In the genomic region with DNA sequence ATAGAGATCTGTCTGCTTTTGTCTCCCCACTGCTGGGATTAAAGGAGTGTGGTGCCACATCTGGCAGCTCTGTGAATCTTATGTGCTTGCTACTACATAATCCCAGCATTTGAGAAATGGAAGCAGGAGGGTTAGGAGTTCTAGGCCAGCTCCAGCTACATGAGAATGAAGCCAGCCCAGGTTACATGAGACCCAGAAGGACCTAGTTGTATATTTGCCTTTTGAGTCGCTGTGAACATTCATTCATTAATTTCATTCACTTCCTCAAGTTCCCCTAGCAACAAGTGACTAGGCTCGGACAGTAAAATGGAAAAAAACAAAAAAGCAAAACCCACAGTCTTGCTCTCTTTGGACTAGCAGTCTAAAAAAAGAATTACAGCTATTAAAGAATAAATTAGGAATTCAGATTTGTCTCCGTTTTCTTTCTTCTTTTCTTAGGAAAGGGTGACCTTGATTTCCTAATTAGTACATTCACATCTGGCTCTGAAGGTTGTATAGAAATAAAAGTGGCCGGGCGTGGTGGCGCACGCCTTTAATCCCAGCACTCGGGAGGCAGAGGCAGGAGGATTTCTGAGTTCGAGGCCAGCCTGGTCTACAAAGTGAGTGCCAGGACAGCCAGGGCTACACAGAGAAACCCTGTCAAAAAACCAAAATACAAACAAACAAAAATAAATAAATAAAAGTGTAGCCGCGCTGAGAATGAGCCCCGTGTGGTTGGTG, we compare ENCODE assay signal across 9 mouse cellular contexts. TPM values are rescaled to one million over a fixed set of nuclear protein-coding genes. Genes with fewer than 3 reads are reported as not detected.
DNase-seq lines count a peak whose midpoint lies in the region; ATAC-seq and TF ChIP-seq lines count a peak whose summit lies in the region.
"Had no signal": no experiment of that assay in that cellular context is flagged by ENCODE, and none has a peak within 500 bp of the region (broad histone marks: within the 10 kb centered on the region; RNA-seq: fewer than 3 reads in every experiment).

No protein-coding gene starts in this region.

- H3K9ac ChIP-seq in heart, embryonic 15.5 days = no peak overlapping the region
- H3K9ac ChIP-seq in hindbrain, embryonic 13.5 days = no peak overlapping the region
- H3K9ac ChIP-seq in midbrain, postnatal 0 days (replicated peaks; ENCODE audit: low read length, poor library complexity, severe bottlenecking) = 0 out of 2 replicates have a peak overlapping the region, but pooled peaks have one; percentile 68

- H3K9me3 ChIP-seq in heart, embryonic 15.5 days (replicated peaks) = no peaks in the 10 kb centered on the region
- no peaks in the 10 kb centered on the region for H3K9me3 ChIP-seq in hindbrain, embryonic 13.5 days
- H3K9me3 ChIP-seq in midbrain, postnatal 0 days (ENCODE audit: low read length) = no peaks in the 10 kb centered on the region

- peak overlapping the region; percentile 66 for H3K4me3 ChIP-seq in heart, embryonic 15.5 days
- H3K4me3 ChIP-seq in hindbrain, embryonic 13.5 days = peak overlapping the region; percentile 65
- H3K4me3 ChIP-seq in midbrain, postnatal 0 days (ENCODE audit: low read depth, low read length) = peak overlapping the region; percentile 59

- peak overlapping the region; percentile 73 for H3K4me2 ChIP-seq in heart, embryonic 15.5 days
- H3K4me2 ChIP-seq in hindbrain, embryonic 13.5 days = peak overlapping the region; percentile 62
- H3K4me2 ChIP-seq in midbrain, postnatal 0 days (ENCODE audit: low read depth, low read length, poor library complexity, severe bottlenecking) = peak overlapping the region; percentile 50

- no peak for DNase-seq in heart, adult 9 months (ENCODE audit: low spot score in 2 of 2)
- peak; percentile 57 for DNase-seq in Muller cell, postnatal 12 days (ENCODE audit: inconsistent ontology term)
- no peak for DNase-seq in midbrain, postnatal 0 days (ENCODE audit: low spot score)
- DNase-seq in right cerebral cortex, postnatal 14 days = no peak
- no peak for DNase-seq in thymus, postnatal 10 days (ENCODE audit: low spot score in 2 of 2)
- no peak for DNase-seq in urinary bladder, adult 18-20 months (ENCODE audit: low spot score in 2 of 2)

- H3K36me3 ChIP-seq in heart, embryonic 15.5 days = peaks cover 7% of the 10 kb centered on the region; the same call in 1 of the 2 replicates
- peaks cover 3% of the 10 kb centered on the region; the same call in 1 of the 2 replicates for H3K36me3 ChIP-seq in hindbrain, embryonic 13.5 days
- peaks cover 3% of the 10 kb centered on the region; the same call in 1 of the 2 replicates for H3K36me3 ChIP-seq in midbrain, postnatal 0 days (ENCODE audit: insufficient read depth, low read length)

- 45% methylated on average over 12 of the region's 12 CpGs for WGBS in heart, embryonic 15.5 days
- 47% methylated on average over 12 of the region's 12 CpGs for WGBS in hindbrain, embryonic 13.5 days
- WGBS in midbrain, postnatal 0 days = 35% methylated on average over 12 of the region's 12 CpGs

- H3K27me3 ChIP-seq in heart, embryonic 15.5 days = no peaks in the 10 kb centered on the region
- H3K27me3 ChIP-seq in hindbrain, embryonic 13.5 days = no peaks in the 10 kb centered on the region
- no peaks in the 10 kb centered on the region for H3K27me3 ChIP-seq in midbrain, postnatal 0 days (ENCODE audit: insufficient read depth, low read length)

- no peak for TF ChIP-seq CTCF in midbrain, postnatal 0 days (IDR thresholded peaks at IDR 0.05)

- H3K27ac ChIP-seq in heart, embryonic 15.5 days = peak overlapping the region; percentile 89
- peak overlapping the region; percentile 91 for H3K27ac ChIP-seq in hindbrain, embryonic 13.5 days
- peak overlapping the region; percentile 88 for H3K27ac ChIP-seq in midbrain, postnatal 0 days (ENCODE audit: low read depth, low read length)

- ATAC-seq in heart, embryonic 15.5 days (replicated peaks; ENCODE audit: insufficient number of reproducible peaks, insufficient read depth, low FRiP score, low read depth) = no peak
- no peak for ATAC-seq in hindbrain, embryonic 13.5 days (ENCODE audit: low FRiP score)
- ATAC-seq in midbrain, postnatal 0 days (ENCODE audit: low FRiP score) = no peak

- H3K4me1 ChIP-seq in heart, embryonic 15.5 days (replicated peaks) = peaks cover 32% of the 10 kb centered on the region
- H3K4me1 ChIP-seq in hindbrain, embryonic 13.5 days (replicated peaks) = peaks cover 15% of the 10 kb centered on the region
- 0 out of 2 replicates have a peak, but pooled peaks cover 6% of the 10 kb centered on the region for H3K4me1 ChIP-seq in midbrain, postnatal 0 days (ENCODE audit: insufficient read depth, low read length)

RNA-seq across cellular contexts. Expression of a gene that starts 0.4 kb away (rescaled TPM):
- polyA plus RNA-seq in heart, embryonic 15.5 days (2015; fragmentation: Nextera tagmentation; extraction: Ambion mirVana) = 71.4 and 74.5 TPM in 2 replicates
- 65.1 and 69.0 TPM in 2 replicates for polyA plus RNA-seq in hindbrain, embryonic 13.5 days (2015; fragmentation: Nextera tagmentation; extraction: Ambion mirVana)
- total RNA-seq in midbrain, postnatal 0 days (2014; rRNA removed) = 74.0 and 77.4 TPM in 2 replicates
- polyA plus RNA-seq in midbrain, postnatal 0 days (2015; fragmentation: Nextera tagmentation; extraction: Ambion mirVana) = 107 and 120 TPM in 2 replicates

RNA-seq across cellular contexts. Expression of a gene that starts 7.2 kb away (rescaled TPM):
- 34.4 and 35.9 TPM in 2 replicates for polyA plus RNA-seq in heart, embryonic 15.5 days (2015; fragmentation: Nextera tagmentation; extraction: Ambion mirVana)
- polyA plus RNA-seq in hindbrain, embryonic 13.5 days (2015; fragmentation: Nextera tagmentation; extraction: Ambion mirVana) = 8.4 and 8.9 TPM in 2 replicates
- 1.3 and 16.1 TPM in 2 replicates for total RNA-seq in midbrain, postnatal 0 days (2014; rRNA removed)
- 2.3 and 2.8 TPM in 2 replicates for polyA plus RNA-seq in midbrain, postnatal 0 days (2015; fragmentation: Nextera tagmentation; extraction: Ambion mirVana)

RNA-seq across cellular contexts. Expression of a gene that starts 8.7 kb away (rescaled TPM):
- polyA plus RNA-seq in heart, embryonic 15.5 days (2015; fragmentation: Nextera tagmentation; extraction: Ambion mirVana) = 0.10 and 1.4 TPM in 2 replicates
- polyA plus RNA-seq in hindbrain, embryonic 13.5 days (2015; fragmentation: Nextera tagmentation; extraction: Ambion mirVana) = not detected in 2 replicates
- not detected in 2 replicates for total RNA-seq in midbrain, postnatal 0 days (2014; rRNA removed)
- polyA plus RNA-seq in midbrain, postnatal 0 days (2015; fragmentation: Nextera tagmentation; extraction: Ambion mirVana) = not detected in 2 replicates
- polyA plus RNA-seq: brain, embryonic 14.5 days had no signal

RNA-seq across cellular contexts. Expression of a gene that starts 14.5 kb away (rescaled TPM):
- 2.3 and 2.4 TPM in 2 replicates for polyA plus RNA-seq in heart, embryonic 15.5 days (2015; fragmentation: Nextera tagmentation; extraction: Ambion mirVana)
- 0.19 and 0.25 TPM in 2 replicates for polyA plus RNA-seq in hindbrain, embryonic 13.5 days (2015; fragmentation: Nextera tagmentation; extraction: Ambion mirVana)
- total RNA-seq in midbrain, postnatal 0 days (2014; rRNA removed) = 0.05 and 0.52 TPM in 2 replicates
- polyA plus RNA-seq in midbrain, postnatal 0 days (2015; fragmentation: Nextera tagmentation; extraction: Ambion mirVana) = 0.69 and 1.1 TPM in 2 replicates

RNA-seq across cellular contexts. Expression of a gene that starts 31.3 kb away (rescaled TPM):
- 159 and 177 TPM in 2 replicates for polyA plus RNA-seq in heart, embryonic 15.5 days (2015; fragmentation: Nextera tagmentation; extraction: Ambion mirVana)
- 18.8 and 20.9 TPM in 2 replicates for polyA plus RNA-seq in hindbrain, embryonic 13.5 days (2015; fragmentation: Nextera tagmentation; extraction: Ambion mirVana)
- total RNA-seq in midbrain, postnatal 0 days (2014; rRNA removed) = 1.5 and 3.1 TPM in 2 replicates
- 6.2 and 6.6 TPM in 2 replicates for polyA plus RNA-seq in midbrain, postnatal 0 days (2015; fragmentation: Nextera tagmentation; extraction: Ambion mirVana)
